Mouse (Mus musculus): Measurements from ENCODE around the gene 1110051M20Rik. TPM values are rescaled to one million over a fixed set of nuclear protein-coding genes. Genes with fewer than 3 reads are reported as not detected.

The 1110051M20Rik gene
- polyA plus RNA-seq, 1 experiment from 2014 or later, result 55.7 TPM

DNA sequence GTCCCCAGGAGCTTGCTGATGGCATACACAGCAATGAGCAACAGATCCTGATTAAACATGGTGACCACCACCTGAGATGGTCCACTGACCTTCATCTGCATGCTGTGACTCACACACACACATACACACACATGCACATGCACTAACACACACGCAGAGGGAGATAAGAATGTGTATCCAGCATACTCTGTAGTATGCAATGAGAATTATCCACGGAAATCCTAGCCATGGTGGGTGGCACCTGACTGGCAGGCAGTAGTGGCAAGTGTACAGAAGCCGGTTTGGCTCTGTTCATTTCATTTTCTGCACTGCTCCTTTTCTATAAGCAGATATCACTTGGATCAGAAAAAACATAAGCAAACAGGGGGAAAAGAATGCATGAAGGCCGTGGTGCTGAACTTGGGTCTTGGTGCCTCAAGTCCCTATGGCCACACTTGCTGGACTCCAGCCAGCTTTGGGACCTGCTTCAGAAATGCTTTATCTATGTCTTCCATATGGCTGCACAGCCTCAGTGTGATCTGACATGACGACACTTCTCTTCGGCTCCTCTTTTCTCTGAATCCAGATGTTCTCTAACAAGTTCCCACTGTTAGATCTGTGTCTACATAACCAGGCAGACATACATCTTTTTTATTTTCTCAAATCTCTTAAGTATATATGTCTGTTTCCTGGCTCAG, 89.6 kb downstream of the 1110051M20Rik start:
- Histone ChIP-seq H3K4me2 (ENCODE audit: low read length) (no peak overlapping the region), H3K36me3 (ENCODE audit: insufficient read depth, low read length) (no peaks in the 10 kb centered on the region), H3K27me3 (ENCODE audit: insufficient read depth, low read length) (no peaks in the 10 kb centered on the region), H3K4me3 (replicated peaks; ENCODE audit: low read depth, low read length) (no peak overlapping the region), H3K4me1 (replicated peaks; ENCODE audit: insufficient read depth, low read length) (no peaks in the 10 kb centered on the region), H3K27ac (no peak overlapping the region), H3K9ac (ENCODE audit: low read depth, low read length) (no peak overlapping the region), H3K9me3 (replicated peaks; ENCODE audit: low read length) (no peaks in the 10 kb centered on the region)
- no peak for TF ChIP-seq CTCF (IDR thresholded peaks at IDR 0.05; ENCODE audit: low read depth)
- DNase-seq (ENCODE audit: low spot score) (no peak), ATAC-seq (replicated peaks; ENCODE audit: low FRiP score, low read depth) (no peak)
- WGBS, result 63% methylated on average over 6 of the region's 6 CpGs

DNA sequence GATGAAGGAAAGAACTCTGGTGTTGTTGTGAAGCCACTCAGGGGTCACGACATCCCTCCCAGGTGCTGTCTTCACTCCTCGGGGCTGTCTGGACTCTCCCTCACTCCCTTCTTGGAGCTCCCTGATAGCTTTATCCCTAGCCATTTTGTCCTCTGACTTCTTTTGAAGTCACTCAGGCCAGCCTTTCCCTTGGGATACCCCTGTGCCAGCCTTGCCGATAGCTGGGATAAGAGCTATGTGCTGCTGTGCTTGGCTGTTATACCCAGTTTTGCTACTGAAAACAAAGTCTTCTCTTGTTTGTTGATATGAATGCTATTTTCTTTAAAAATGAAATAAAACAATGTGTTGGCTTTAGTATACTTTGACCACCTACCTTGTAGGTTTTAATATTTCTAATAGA, 90.7 kb downstream of the 1110051M20Rik start:
- H3K4me3 ChIP-seq (replicated peaks; ENCODE audit: low read depth, low read length), result no peak overlapping the region
- DNase-seq (ENCODE audit: low spot score) (no peak), ATAC-seq (replicated peaks; ENCODE audit: low FRiP score, low read depth) (no peak)
- no peak overlapping the region for H3K9ac ChIP-seq (ENCODE audit: low read depth, low read length)
- H3K4me1 ChIP-seq (replicated peaks; ENCODE audit: insufficient read depth, low read length), result no peaks in the 10 kb centered on the region
- no peak overlapping the region for H3K4me2 ChIP-seq (ENCODE audit: low read length)
- no peaks in the 10 kb centered on the region for H3K27me3 ChIP-seq (ENCODE audit: insufficient read depth, low read length)
- H3K36me3 ChIP-seq (ENCODE audit: insufficient read depth, low read length), result no peaks in the 10 kb centered on the region
- WGBS, result 37% methylated on average over 3 of the region's 3 CpGs
- H3K27ac ChIP-seq, result no peak overlapping the region
- no peaks in the 10 kb centered on the region for H3K9me3 ChIP-seq (replicated peaks; ENCODE audit: low read length)
- no peak for TF ChIP-seq CTCF (IDR thresholded peaks at IDR 0.05; ENCODE audit: low read depth)

DNA sequence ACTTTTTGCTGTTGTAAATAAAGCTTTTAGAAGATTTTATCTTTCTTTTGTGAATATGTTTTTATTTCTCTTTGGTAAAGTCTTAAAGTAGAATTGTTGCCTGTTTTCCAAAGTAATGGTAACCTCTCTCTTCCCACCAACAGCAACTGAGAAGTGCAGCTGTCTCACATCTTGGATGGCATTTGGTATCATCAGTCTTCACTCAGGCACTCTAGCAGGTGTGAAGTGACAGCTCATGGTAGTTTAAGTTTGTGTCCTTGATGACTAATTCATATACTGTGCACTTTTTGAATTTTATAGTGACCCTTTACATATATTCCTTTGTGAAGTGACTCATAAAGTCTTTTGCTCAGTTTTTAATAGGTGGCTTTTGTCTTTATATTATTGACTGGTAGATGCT, 92.7 kb downstream of the 1110051M20Rik start:
- Histone ChIP-seq H3K27me3 (ENCODE audit: insufficient read depth, low read length) (no peaks in the 10 kb centered on the region), H3K9ac (ENCODE audit: low read depth, low read length) (no peak overlapping the region), H3K4me1 (replicated peaks; ENCODE audit: insufficient read depth, low read length) (no peaks in the 10 kb centered on the region), H3K4me2 (ENCODE audit: low read length) (no peak overlapping the region), H3K27ac (no peak overlapping the region), H3K4me3 (replicated peaks; ENCODE audit: low read depth, low read length) (no peak overlapping the region), H3K9me3 (replicated peaks; ENCODE audit: low read length) (no peaks in the 10 kb centered on the region), H3K36me3 (ENCODE audit: insufficient read depth, low read length) (no peaks in the 10 kb centered on the region)
- DNase-seq (ENCODE audit: low spot score) (no peak), ATAC-seq (replicated peaks; ENCODE audit: low FRiP score, low read depth) (no peak)
- TF ChIP-seq CTCF (IDR thresholded peaks at IDR 0.05; ENCODE audit: low read depth), result no peak

DNA sequence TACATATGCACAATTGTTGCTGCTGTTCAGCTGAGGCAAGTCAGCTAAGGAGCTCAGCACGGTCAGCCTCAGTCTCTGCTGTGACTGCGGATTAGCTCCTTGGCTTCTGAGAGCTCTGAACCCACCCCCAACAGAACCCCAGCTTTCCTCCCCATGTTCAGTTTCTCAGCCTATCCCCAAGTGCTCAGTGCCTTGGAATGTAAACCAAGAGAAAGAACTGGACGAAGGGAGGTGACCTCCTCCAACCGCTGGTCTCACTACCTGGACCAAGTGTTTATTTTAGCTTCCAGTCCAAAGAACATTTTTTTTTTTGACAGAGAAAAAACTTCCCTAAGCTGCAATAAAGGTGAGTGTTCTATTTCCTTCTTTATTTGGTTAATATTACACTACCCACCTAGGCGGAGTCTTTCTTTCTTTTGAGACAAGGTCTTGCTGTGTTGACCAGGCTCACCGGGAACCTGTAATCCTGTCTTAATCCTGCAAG, 94.5 kb downstream of the 1110051M20Rik start:
- H3K27ac ChIP-seq, result peak overlapping the region; percentile 82
- no peak overlapping the region for H3K9ac ChIP-seq (ENCODE audit: low read depth, low read length)
- no peak for TF ChIP-seq CTCF (IDR thresholded peaks at IDR 0.05; ENCODE audit: low read depth)
- WGBS, result 40% methylated on average over 6 of the region's 6 CpGs
- 0 out of 2 replicates have a peak, but pooled peaks have one; percentile 46 for ATAC-seq (replicated peaks; ENCODE audit: low FRiP score, low read depth)
- no peaks in the 10 kb centered on the region for H3K27me3 ChIP-seq (ENCODE audit: insufficient read depth, low read length)
- DNase-seq (ENCODE audit: low spot score), result peak; percentile 39
- H3K9me3 ChIP-seq (replicated peaks; ENCODE audit: low read length), result no peaks in the 10 kb centered on the region
- no peaks in the 10 kb centered on the region for H3K4me1 ChIP-seq (replicated peaks; ENCODE audit: insufficient read depth, low read length)
- no peak overlapping the region for H3K4me2 ChIP-seq (ENCODE audit: low read length)
- H3K4me3 ChIP-seq (replicated peaks; ENCODE audit: low read depth, low read length), result no peak overlapping the region
- no peaks in the 10 kb centered on the region for H3K36me3 ChIP-seq (ENCODE audit: insufficient read depth, low read length)

DNA sequence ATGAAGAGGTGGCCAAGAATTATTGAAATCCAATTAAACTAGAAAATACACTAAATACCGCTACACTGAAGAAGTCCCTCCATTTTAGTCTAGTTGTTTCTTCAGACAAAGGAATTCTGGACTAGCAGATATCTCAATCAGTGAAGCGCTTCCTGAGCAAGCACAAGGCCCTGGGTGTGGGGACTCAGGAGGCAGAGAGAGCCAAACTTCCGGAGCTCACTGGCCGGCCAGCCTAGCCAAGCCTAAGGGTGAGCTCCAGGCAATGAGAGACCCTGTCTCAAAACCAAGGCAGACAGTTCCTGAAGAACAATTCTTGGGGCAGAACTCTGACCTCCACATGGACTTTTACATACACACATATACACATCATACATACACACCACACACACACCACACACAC, 95.6 kb downstream of the 1110051M20Rik start:
- ATAC-seq (replicated peaks; ENCODE audit: low FRiP score, low read depth), result no peak

DNA sequence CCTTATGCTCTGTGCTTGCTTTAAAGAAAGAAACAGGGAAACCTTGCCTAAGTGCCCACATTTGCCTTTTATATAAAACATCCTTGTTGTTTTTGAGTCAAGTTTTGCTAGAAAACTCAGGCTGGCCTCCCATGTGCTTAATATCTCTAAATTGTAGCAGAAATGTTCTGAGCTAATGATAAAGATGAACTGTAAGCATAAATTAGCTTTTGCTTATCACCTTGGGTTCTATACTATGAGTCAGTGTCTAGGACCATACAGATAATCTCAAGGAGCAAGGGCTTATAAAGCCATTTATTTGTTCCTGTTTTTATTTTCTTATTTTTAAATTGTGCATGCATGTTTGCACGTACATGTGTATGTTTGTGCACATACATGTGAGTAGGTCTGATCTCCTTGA, 98.9 kb downstream of the 1110051M20Rik start:
- Histone ChIP-seq H3K27ac (no peak overlapping the region), H3K9me3 (replicated peaks; ENCODE audit: low read length) (no peaks in the 10 kb centered on the region), H3K9ac (ENCODE audit: low read depth, low read length) (no peak overlapping the region), H3K27me3 (ENCODE audit: insufficient read depth, low read length) (no peaks in the 10 kb centered on the region), H3K4me1 (replicated peaks; ENCODE audit: insufficient read depth, low read length) (no peaks in the 10 kb centered on the region), H3K36me3 (ENCODE audit: insufficient read depth, low read length) (no peaks in the 10 kb centered on the region), H3K4me2 (ENCODE audit: low read length) (no peak overlapping the region), H3K4me3 (replicated peaks; ENCODE audit: low read depth, low read length) (no peak overlapping the region)
- TF ChIP-seq CTCF (IDR thresholded peaks at IDR 0.05; ENCODE audit: low read depth), result no peak
- WGBS, result 96% methylated on average over 1 of the region's 1 CpGs
- ATAC-seq (replicated peaks; ENCODE audit: low FRiP score, low read depth) (no peak), DNase-seq (ENCODE audit: low spot score) (no peak)

More for the DNA sequence above, 95.6 kb downstream of the 1110051M20Rik start:
- no peaks in the 10 kb centered on the region for H3K27me3 ChIP-seq (ENCODE audit: insufficient read depth, low read length)
- 75% methylated on average over 4 of the region's 4 CpGs for WGBS
- no peak overlapping the region for H3K4me2 ChIP-seq (ENCODE audit: low read length)
- no peak overlapping the region for H3K9ac ChIP-seq (ENCODE audit: low read depth, low read length)
- no peak overlapping the region for H3K4me3 ChIP-seq (replicated peaks; ENCODE audit: low read depth, low read length)
- 0 out of 2 replicates have a peak overlapping the region, but pooled peaks have one; percentile 3 for H3K27ac ChIP-seq
- no peak for DNase-seq (ENCODE audit: low spot score)
- H3K9me3 ChIP-seq (replicated peaks; ENCODE audit: low read length), result no peaks in the 10 kb centered on the region
- TF ChIP-seq CTCF (IDR thresholded peaks at IDR 0.05; ENCODE audit: low read depth), result no peak
- no peaks in the 10 kb centered on the region for H3K36me3 ChIP-seq (ENCODE audit: insufficient read depth, low read length)
- no peaks in the 10 kb centered on the region for H3K4me1 ChIP-seq (replicated peaks; ENCODE audit: insufficient read depth, low read length)

Data from kidney, postnatal 0 days (tissue).